Mouse (Mus musculus) liver, embryonic 16.5 days (tissue): ENCODE measurements around the gene Antxr2. TPM values are rescaled to one million over a fixed set of nuclear protein-coding genes. Genes with fewer than 3 reads are reported as not detected.

Experiments used
- ATAC-seq: fragments of 200-750 bp; cut with Nextera tagmentation; 2 replicates; pipeline ENCODE4 v1.8.0; 2017; ENCODE audit warnings: low read depth, mild to moderate bottlenecking, moderate number of reproducible peaks, moderate library complexity
- H3K27ac ChIP-seq: fragments of 300-500 bp; sonication (generic); 2 replicates; pipeline ENCODE4 v1.5.1; 2014; ENCODE audit warnings: mild to moderate bottlenecking, low read length
- H3K27me3 ChIP-seq: fragments of 300-500 bp; sonication (generic); 2 replicates; pipeline ENCODE4 v1.6.1; 2014; ENCODE audit warnings: low read depth, low read length, mixed read lengths; ENCODE audit not compliant: control insufficient read depth, insufficient read depth
- H3K36me3 ChIP-seq: fragments of 300-500 bp; sonication (generic); 2 replicates; pipeline ENCODE4 v1.6.1; 2014; ENCODE audit warnings: mild to moderate bottlenecking; ENCODE audit not compliant: control insufficient read depth, insufficient read depth
- H3K4me1 ChIP-seq: fragments of 300-500 bp; sonication (generic); 2 replicates; pipeline ENCODE4 v1.6.1; 2014; ENCODE audit warnings: low read depth, low read length, mixed read lengths; ENCODE audit not compliant: control insufficient read depth
- H3K4me2 ChIP-seq: fragments of 300-500 bp; sonication (generic); 2 replicates; pipeline ENCODE4 v1.6.1; 2014; ENCODE audit warnings: low read depth, low read length, mixed read lengths
- H3K4me3 ChIP-seq: fragments of 300-500 bp; sonication (generic); 2 replicates; pipeline ENCODE4 v1.5.1; 2014; ENCODE audit warnings: low read depth, mild to moderate bottlenecking, low read length
- H3K9ac ChIP-seq: fragments of 300-500 bp; sonication (generic); 2 replicates; pipeline ENCODE4 v1.6.1; 2014; ENCODE audit warnings: low read depth, low read length
- H3K9me3 ChIP-seq: fragments of 300-500 bp; sonication (generic); replicated peaks from 2 replicates; pipeline ENCODE4 v1.6.1; 2016; ENCODE audit warnings: low read length; ENCODE audit not compliant: control insufficient read depth
- WGBS: fragments of 180-500 bp; shearing (Covaris S2); extraction: QIAGEN DNeasy Blood & Tissue Kit; methylation state at CpG from one replicate; pipeline ENCODE4 v1.1.7; 2014; ENCODE audit not compliant: insufficient replicate concordance; 5-methylcytosine and 5-hydroxymethylcytosine counted together
- polyA plus RNA-seq: library from polyadenylated mRNA; unstranded; fragments of >200 nt; fragmentation: Nextera tagmentation; extraction: Ambion mirVana; gene quantifications from 2 replicates; pipeline ENCODE4 v1.2.1, GENCODE M21; 2015

Antxr2 gene
- polyA plus RNA-seq, 1 experiment from 2014 or later: 7.8 TPM

DNA sequence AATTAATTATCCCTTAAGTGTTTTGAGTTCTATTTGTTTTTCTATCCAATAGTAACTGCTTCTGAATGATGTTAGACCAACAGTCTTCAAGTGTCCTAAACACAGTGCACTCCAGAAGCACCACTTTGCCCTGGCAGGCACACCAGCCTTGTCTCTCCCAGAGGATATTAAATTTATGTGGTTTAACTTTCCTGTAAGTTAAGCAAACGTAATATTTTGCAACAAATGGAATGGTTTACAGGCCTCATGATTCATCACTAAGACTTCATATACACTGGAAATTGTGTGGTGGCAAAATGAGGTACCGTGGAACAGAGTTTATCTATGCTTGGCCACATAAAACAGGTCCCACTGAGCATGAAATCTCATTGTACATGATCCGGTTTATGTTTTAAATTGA is 152.0 kb downstream of the Antxr2 start:
- Histone ChIP-seq H3K9ac (no peak overlapping the region), H3K4me1 (no peaks in the 10 kb centered on the region), H3K4me2 (no peak overlapping the region), H3K27ac (no peak overlapping the region), H3K27me3 (no peaks in the 10 kb centered on the region), H3K36me3 (no peaks in the 10 kb centered on the region), H3K9me3 (no peaks in the 10 kb centered on the region), H3K4me3 (no peak overlapping the region)
- no peak for ATAC-seq
- WGBS: 48% methylated on average over 3 of the region's 3 CpGs

DNA sequence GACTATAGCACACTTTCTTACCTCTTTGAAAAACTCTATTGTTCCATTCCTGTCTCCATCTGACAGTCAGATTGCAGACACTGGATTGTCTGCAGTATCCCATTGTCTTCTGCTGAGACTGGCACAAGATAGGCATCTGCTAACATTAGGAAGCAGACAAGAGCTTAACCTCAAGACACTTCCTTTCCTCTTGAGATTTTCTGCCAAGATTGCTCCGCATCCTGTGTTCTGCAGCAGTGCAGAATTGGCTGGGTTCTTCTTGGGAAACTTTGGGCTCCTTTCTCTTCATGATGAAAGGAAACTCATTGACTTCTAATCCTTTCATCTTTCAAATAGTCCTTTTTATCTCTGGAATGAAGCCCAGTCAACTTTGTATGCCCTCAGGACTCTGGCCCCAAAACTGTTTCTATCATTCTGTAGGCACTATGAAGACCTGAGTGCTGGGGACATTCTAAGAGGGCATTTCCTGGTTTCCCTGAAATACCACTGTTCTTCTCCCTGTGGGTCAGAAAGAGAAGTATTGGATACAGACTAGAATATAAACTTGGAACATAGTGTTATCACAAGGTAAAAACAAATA is 152.5 kb downstream of the Antxr2 start:
- Histone ChIP-seq H3K4me3 (no peak overlapping the region), H3K4me1 (no peaks in the 10 kb centered on the region), H3K36me3 (no peaks in the 10 kb centered on the region), H3K9ac (no peak overlapping the region), H3K27me3 (no peaks in the 10 kb centered on the region), H3K9me3 (no peaks in the 10 kb centered on the region), H3K4me2 (no peak overlapping the region), H3K27ac (no peak overlapping the region)
- WGBS: 33% methylated on average over 1 of the region's 1 CpGs
- no peak for ATAC-seq

DNA sequence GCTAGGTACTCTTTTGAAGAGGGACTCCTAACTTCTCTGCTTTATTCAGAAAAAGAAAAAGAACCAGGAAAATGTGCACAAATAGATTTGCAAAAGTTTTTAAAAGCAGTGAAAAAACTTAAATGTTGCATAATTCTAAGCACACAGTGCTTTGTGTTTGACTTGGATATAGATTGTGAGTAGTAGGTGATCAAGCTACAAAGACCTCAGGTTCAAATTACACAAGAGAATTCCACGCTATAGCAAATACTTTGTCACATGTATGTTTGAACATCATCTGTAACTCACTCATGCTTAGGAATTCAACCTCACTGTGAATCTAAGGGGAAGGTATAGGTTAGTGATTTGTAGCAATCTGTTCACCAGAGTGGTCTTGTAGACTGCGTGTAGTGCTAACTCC is 153.9 kb downstream of the Antxr2 start:
- H3K4me1 ChIP-seq: no peaks in the 10 kb centered on the region
- no peak overlapping the region for H3K27ac ChIP-seq
- H3K9ac ChIP-seq: no peak overlapping the region
- no peaks in the 10 kb centered on the region for H3K36me3 ChIP-seq
- 49% methylated on average over 2 of the region's 2 CpGs for WGBS
- no peaks in the 10 kb centered on the region for H3K9me3 ChIP-seq
- no peak overlapping the region for H3K4me2 ChIP-seq
- no peak overlapping the region for H3K4me3 ChIP-seq
- no peaks in the 10 kb centered on the region for H3K27me3 ChIP-seq
- ATAC-seq: peak; percentile 43; the same call in 1 of the 2 replicates

DNA sequence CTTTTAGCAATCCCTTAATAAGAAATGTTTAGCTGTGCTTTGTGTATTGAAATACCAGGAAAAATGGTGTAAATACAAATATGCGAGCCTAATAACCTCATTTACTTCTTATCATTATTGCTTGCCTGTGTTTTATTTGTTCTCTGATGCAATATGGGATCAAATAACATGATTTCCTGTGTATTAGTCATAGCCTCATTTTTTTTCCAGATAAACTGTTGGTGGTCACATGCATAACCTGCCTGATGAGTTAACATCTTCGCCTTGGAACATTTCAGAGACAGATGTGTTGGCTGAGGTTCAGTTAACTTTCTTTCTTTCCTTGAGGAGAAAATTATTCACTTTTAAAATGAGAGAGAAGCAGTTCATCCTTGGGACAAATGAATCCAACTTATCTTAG is 162.9 kb downstream of the Antxr2 start:
- Histone ChIP-seq H3K4me1 (no peaks in the 10 kb centered on the region), H3K27ac (no peak overlapping the region), H3K4me3 (no peak overlapping the region), H3K4me2 (no peak overlapping the region), H3K9ac (no peak overlapping the region), H3K9me3 (no peaks in the 10 kb centered on the region), H3K36me3 (no peaks in the 10 kb centered on the region), H3K27me3 (no peaks in the 10 kb centered on the region)
- no peak for ATAC-seq
- 55% methylated on average over 2 of the region's 2 CpGs for WGBS

DNA sequence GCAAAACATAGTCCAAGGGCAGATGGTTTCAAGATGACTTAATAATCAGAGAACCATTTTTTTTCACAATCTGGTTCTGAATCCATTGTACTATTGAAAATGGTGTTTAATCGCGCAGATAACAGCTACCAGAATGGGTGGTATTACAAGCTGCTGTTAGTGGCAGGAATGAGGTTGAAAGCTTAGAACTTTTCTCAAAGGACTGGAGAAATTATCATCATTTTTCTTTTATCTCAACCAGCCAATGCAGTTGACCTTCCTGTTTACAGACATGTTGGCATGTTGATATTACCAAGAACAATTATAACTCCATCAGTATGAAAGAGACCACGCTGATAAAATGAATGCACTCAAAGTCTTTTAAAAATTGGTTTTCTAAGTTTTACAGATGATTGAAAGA is 163.9 kb downstream of the Antxr2 start:
- Histone ChIP-seq H3K27ac (no peak overlapping the region), H3K27me3 (no peaks in the 10 kb centered on the region), H3K4me3 (no peak overlapping the region), H3K4me1 (no peaks in the 10 kb centered on the region), H3K4me2 (no peak overlapping the region), H3K36me3 (no peaks in the 10 kb centered on the region), H3K9ac (no peak overlapping the region), H3K9me3 (no peaks in the 10 kb centered on the region)
- WGBS: 64% methylated on average over 3 of the region's 3 CpGs
- no peak for ATAC-seq

DNA sequence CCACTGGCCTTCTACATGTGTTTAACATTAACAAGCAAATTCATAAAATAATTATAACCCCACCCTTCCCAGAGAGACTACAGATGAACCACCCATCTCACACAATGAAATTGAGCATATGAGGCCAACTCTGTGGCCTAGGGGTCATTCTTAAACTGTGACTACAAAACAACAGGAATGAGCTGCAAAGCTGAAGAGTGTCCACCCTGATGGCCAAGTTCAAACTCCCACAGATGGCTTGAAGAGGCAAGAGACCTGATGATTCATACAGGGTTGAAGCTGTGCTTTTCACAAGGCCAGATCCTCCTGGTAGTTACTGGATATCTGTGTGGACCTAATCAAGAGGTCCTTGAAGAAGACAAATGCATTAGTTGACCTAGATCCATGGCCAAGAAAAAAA is 173.7 kb downstream of the Antxr2 start:
- H3K4me2 ChIP-seq: no peak overlapping the region
- H3K27ac ChIP-seq: no peak overlapping the region
- H3K4me1 ChIP-seq: no peaks in the 10 kb centered on the region
- no peak overlapping the region for H3K9ac ChIP-seq
- no peak overlapping the region for H3K4me3 ChIP-seq
- no peaks in the 10 kb centered on the region for H3K27me3 ChIP-seq
- ATAC-seq: no peak
- H3K36me3 ChIP-seq: no peaks in the 10 kb centered on the region
- no peaks in the 10 kb centered on the region for H3K9me3 ChIP-seq

DNA sequence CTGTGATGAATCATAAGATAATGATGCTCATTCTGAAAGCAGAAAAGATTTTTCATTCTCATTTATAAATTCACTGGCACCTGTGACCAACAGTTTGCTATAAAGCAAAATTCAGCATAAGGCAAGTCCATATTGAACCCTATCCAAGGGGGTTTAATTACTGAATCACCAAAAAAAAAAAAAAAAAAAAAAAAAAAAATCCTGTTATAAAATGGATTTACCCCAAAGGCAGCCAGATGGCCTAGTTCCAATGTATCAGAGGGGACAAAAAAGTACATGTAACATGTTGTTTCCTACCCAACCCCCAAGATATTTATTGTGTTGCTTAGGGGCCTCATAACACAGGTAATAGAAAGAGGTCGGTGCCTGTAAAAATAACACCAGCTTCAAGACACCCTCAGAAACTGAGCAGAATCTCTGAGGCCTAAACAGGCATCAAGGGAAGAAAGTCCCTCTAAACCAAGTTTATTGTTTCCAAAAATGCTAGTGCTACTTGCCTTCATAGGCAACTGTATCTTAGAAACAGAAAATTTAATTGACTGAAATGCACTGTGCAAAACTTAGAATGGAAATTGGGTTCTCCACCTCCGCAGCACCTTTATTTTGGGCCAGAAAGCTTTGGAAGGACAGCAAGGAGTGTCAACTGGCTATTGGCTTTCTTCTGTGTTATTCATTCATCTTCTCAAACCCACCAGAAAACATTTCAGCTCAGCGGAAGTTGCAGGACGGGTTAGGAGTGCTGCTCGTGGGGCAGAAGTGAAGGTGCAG is 178.7 kb downstream of the Antxr2 start:
- no peak for ATAC-seq
- Histone ChIP-seq H3K27ac (no peak overlapping the region), H3K4me2 (no peak overlapping the region), H3K4me1 (no peaks in the 10 kb centered on the region), H3K9me3 (no peaks in the 10 kb centered on the region), H3K36me3 (no peaks in the 10 kb centered on the region), H3K27me3 (no peaks in the 10 kb centered on the region), H3K9ac (no peak overlapping the region), H3K4me3 (no peak overlapping the region)
- WGBS: 78% methylated on average over 5 of the region's 5 CpGs

DNA sequence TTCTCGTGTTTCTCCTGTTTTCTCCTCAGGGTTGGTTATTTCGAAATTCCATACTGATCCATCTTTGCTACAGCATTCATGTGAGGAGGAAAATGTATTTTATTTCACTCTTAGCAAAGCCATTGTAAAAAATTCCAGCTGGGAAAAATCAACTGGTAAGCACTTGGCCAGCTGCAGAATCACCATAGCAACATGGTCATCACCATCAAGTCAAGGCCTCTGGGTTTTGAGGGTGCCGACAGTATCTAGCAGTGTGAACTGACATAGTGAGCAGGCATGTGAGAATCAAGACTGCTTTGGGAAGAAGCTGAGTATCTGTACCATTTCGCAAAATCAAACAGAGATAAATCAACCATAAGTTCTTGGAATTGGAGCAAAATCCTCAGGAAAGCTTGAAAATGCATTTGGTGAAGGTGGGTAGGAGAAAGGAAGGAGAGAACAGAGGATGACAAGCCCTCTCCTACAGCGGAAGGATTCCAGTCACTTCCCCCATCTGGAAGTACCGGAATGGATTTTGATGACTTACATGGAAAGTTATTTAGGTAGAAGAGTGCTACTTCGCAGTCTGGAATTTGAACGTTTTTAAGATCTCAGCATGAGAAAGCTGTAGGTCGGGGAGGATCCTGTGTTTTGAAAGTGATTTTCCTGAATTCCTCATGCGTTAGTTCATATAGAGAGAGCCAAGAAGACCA is 183.5 kb downstream of the Antxr2 start:
- no peak overlapping the region for H3K27ac ChIP-seq
- H3K4me3 ChIP-seq: no peak overlapping the region
- H3K9me3 ChIP-seq: no peaks in the 10 kb centered on the region
- 64% methylated on average over 10 of the region's 10 CpGs for WGBS
- H3K9ac ChIP-seq: no peak overlapping the region
- ATAC-seq: no peak
- no peaks in the 10 kb centered on the region for H3K27me3 ChIP-seq
- no peak overlapping the region for H3K4me2 ChIP-seq
- H3K4me1 ChIP-seq: no peaks in the 10 kb centered on the region
- H3K36me3 ChIP-seq: no peaks in the 10 kb centered on the region

DNA sequence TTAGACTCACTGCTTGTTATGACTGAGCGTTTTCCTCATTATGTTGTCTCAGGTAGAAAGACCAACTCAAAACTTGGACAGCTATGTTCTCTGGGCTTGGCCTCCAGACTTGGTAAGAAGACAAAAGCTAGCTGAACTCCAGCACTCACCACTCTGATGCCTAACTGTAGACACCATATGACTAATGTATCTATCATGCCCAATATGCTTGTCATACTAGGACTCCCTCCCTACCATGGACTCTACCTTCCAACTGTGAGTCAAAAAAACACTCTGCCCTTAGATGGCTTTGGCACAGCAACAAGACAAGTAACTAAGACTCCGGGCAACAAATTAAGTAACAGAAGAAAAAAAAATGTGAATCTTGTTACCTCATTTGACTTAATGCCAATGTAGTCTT is 184.3 kb downstream of the Antxr2 start:
- ATAC-seq: no peak
- H3K27ac ChIP-seq: no peak overlapping the region
- H3K27me3 ChIP-seq: no peaks in the 10 kb centered on the region
- no peaks in the 10 kb centered on the region for H3K36me3 ChIP-seq
- WGBS: 67% methylated on average over 2 of the region's 2 CpGs
- H3K4me1 ChIP-seq: no peaks in the 10 kb centered on the region
- H3K4me2 ChIP-seq: no peak overlapping the region
- no peak overlapping the region for H3K4me3 ChIP-seq
- no peak overlapping the region for H3K9ac ChIP-seq
- H3K9me3 ChIP-seq: no peaks in the 10 kb centered on the region
